Mouse (Mus musculus) lung, embryonic 14.5 days (tissue): Measurements from ENCODE around the gene Rabgap1l. TPM values are rescaled to one million over a fixed set of nuclear protein-coding genes. Genes with fewer than 3 reads are reported as not detected.

Source experiments
- ATAC-seq: fragments of 200-750 bp; cut with Nextera tagmentation; 2 replicates; pipeline ENCODE4 v1.8.0; 2017; ENCODE audit warnings: mild to moderate bottlenecking, moderate TSS enrichment, moderate library complexity; ENCODE audit not compliant: insufficient read depth
- DNase-seq: peaks from one replicate; pipeline ENCODE4 v3.0.0-alpha.2; 2015
- H3K27ac ChIP-seq: fragments of 300-500 bp; sonication (generic); 2 replicates; pipeline ENCODE4 v1.5.1; 2014; ENCODE audit warnings: low read depth, mild to moderate bottlenecking, moderate library complexity
- H3K27me3 ChIP-seq: fragments of 300-500 bp; sonication (generic); 2 replicates; pipeline ENCODE4 v1.6.1; 2014; ENCODE audit warnings: low read length, control low read depth; ENCODE audit not compliant: insufficient read depth
- H3K36me3 ChIP-seq: fragments of 300-500 bp; sonication (generic); 2 replicates; pipeline ENCODE4 v1.6.1; 2014; ENCODE audit warnings: control low read depth; ENCODE audit not compliant: insufficient read depth
- H3K4me1 ChIP-seq: fragments of 300-500 bp; sonication (generic); 2 replicates; pipeline ENCODE4 v1.6.1; 2014; ENCODE audit warnings: antibody characterized with exemption, control low read depth; ENCODE audit not compliant: insufficient read depth
- H3K4me2 ChIP-seq: fragments of 300-500 bp; sonication (generic); 2 replicates; pipeline ENCODE4 v1.6.1; 2014; ENCODE audit warnings: mild to moderate bottlenecking
- H3K4me3 ChIP-seq: fragments of 300-500 bp; sonication (generic); 2 replicates; pipeline ENCODE4 v1.5.1; 2014; ENCODE audit warnings: low read depth, low read length
- H3K9ac ChIP-seq: fragments of 300-500 bp; sonication (generic); 2 replicates; pipeline ENCODE4 v1.6.1; 2014
- H3K9me3 ChIP-seq: fragments of 300-500 bp; sonication (generic); 2 replicates; pipeline ENCODE4 v1.6.1; 2016; ENCODE audit warnings: low read depth, low read length, control low read depth
- CTCF ChIP-seq: IDR thresholded peaks from 2 replicates; pipeline ENCODE4 v1.5.1; 2016; ENCODE audit warnings: antibody characterized with exemption, low read depth
- WGBS: fragments of 180-500 bp; shearing (Covaris S2); extraction: QIAGEN DNeasy Blood & Tissue Kit; methylation state at CpG from one replicate; pipeline ENCODE4 v1.1.7; 2014; 5-methylcytosine and 5-hydroxymethylcytosine counted together
- polyA plus RNA-seq: library from polyadenylated mRNA; unstranded; fragments of >200 nt; fragmentation: Nextera tagmentation; extraction: Ambion mirVana; gene quantifications from 2 replicates; pipeline ENCODE4 v1.2.1, GENCODE M21; 2014

Gene Rabgap1l
- polyA plus RNA-seq, 1 experiment from 2014 or later, result 19.3 TPM

DNA sequence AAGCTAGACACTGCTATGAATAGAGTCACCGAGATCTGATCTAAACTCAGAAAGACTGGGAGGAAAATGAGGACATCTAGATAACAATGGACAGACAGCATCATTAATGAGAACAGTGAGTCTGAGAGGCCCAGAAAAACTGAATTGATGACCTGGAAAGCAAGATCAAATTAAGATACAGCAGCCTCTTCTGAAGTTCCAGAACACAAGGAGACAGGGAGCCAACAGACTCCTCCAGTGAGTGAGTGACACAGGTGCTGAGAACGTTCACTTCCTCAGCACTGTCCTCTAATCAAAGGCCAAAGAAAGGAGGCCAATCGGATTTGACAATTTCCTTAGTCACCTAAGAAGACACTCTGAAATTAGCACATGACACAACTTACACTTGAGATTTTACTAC, 307.3 kb downstream of the Rabgap1l start:
- H3K9me3 ChIP-seq, result no peaks in the 10 kb centered on the region
- TF ChIP-seq CTCF, result no peak
- no peak overlapping the region for H3K4me3 ChIP-seq
- no peak for DNase-seq
- no peaks in the 10 kb centered on the region for H3K36me3 ChIP-seq
- no peak for ATAC-seq
- H3K27ac ChIP-seq, result no peak overlapping the region
- H3K27me3 ChIP-seq, result no peaks in the 10 kb centered on the region
- H3K4me2 ChIP-seq, result no peak overlapping the region
- no peaks in the 10 kb centered on the region for H3K4me1 ChIP-seq
- 49% methylated on average over 3 of the region's 3 CpGs for WGBS
- no peak overlapping the region for H3K9ac ChIP-seq

DNA sequence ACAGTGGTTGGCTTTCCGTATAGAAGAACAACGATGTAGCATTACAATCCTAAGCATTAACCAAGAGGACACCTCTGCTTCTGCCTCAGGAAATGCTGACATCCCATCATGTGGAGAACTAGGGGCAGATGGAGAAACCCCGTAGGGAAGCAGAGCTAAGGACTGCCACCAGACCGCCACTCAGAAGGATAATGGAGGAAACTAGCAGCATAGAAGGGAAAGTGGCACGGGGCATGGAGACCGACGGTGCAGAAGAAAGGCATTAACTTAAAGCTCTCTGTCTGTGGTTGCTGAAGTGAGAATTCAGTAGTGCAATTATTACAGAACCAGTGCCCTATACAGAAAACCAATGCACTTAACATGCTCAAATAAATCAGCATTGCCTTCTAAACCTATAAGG, 308.0 kb downstream of the Rabgap1l start:
- H3K4me3 ChIP-seq, result no peak overlapping the region
- H3K4me2 ChIP-seq, result no peak overlapping the region
- 94% methylated on average over 7 of the region's 7 CpGs for WGBS
- H3K27ac ChIP-seq, result no peak overlapping the region
- H3K36me3 ChIP-seq, result no peaks in the 10 kb centered on the region
- H3K27me3 ChIP-seq, result no peaks in the 10 kb centered on the region
- H3K9me3 ChIP-seq, result no peaks in the 10 kb centered on the region
- ATAC-seq (no peak), DNase-seq (no peak)
- no peak overlapping the region for H3K9ac ChIP-seq
- TF ChIP-seq CTCF, result no peak
- no peaks in the 10 kb centered on the region for H3K4me1 ChIP-seq

DNA sequence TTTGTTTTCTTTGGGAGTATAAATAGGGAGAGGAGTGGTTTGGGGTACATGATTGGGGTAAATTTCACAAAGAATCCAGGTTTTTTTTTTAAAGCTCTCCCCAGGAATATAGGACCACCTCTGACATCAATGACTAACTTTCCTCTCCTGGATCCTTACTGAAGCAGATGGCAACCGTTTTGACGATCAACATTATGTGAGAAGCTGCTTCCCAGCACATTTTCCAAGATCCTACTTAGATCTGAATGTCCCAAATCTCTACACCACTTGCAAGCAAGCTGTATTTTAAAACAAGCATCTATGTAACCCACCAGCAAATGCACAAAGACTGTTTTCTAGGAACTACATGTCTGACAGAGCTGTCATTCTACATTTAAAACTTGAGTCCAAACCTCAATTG, 311.4 kb downstream of the Rabgap1l start:
- no peak overlapping the region for H3K4me2 ChIP-seq
- no peaks in the 10 kb centered on the region for H3K4me1 ChIP-seq
- H3K9ac ChIP-seq, result no peak overlapping the region
- no peak overlapping the region for H3K4me3 ChIP-seq
- no peak overlapping the region for H3K27ac ChIP-seq
- WGBS, result 75% methylated on average over 2 of the region's 2 CpGs
- no peaks in the 10 kb centered on the region for H3K27me3 ChIP-seq
- TF ChIP-seq CTCF, result no peak
- DNase-seq, result no peak
- ATAC-seq, result no peak
- H3K36me3 ChIP-seq, result no peaks in the 10 kb centered on the region
- H3K9me3 ChIP-seq, result no peaks in the 10 kb centered on the region

GRCm38 (mm10) chr1:160467443-160467842, 325.6 kb downstream of the Rabgap1l start:
- no peak overlapping the region for H3K27ac ChIP-seq
- TF ChIP-seq CTCF, result no peak
- no peaks in the 10 kb centered on the region for H3K4me1 ChIP-seq
- no peak for ATAC-seq
- H3K36me3 ChIP-seq, result no peaks in the 10 kb centered on the region
- no peak overlapping the region for H3K4me2 ChIP-seq
- no peaks in the 10 kb centered on the region for H3K9me3 ChIP-seq
- no peak overlapping the region for H3K4me3 ChIP-seq
- DNase-seq, result no peak
- no peaks in the 10 kb centered on the region for H3K27me3 ChIP-seq
- no peak overlapping the region for H3K9ac ChIP-seq

GRCm38 (mm10) chr1:160465186-160465585, 327.8 kb downstream of the Rabgap1l start:
- Histone ChIP-seq H3K4me3 (no peak overlapping the region), H3K4me1 (no peaks in the 10 kb centered on the region), H3K27ac (no peak overlapping the region), H3K36me3 (no peaks in the 10 kb centered on the region), H3K27me3 (no peaks in the 10 kb centered on the region), H3K9me3 (no peaks in the 10 kb centered on the region), H3K4me2 (no peak overlapping the region), H3K9ac (no peak overlapping the region)
- no peak for TF ChIP-seq CTCF
- DNase-seq (no peak), ATAC-seq (no peak)

DNA sequence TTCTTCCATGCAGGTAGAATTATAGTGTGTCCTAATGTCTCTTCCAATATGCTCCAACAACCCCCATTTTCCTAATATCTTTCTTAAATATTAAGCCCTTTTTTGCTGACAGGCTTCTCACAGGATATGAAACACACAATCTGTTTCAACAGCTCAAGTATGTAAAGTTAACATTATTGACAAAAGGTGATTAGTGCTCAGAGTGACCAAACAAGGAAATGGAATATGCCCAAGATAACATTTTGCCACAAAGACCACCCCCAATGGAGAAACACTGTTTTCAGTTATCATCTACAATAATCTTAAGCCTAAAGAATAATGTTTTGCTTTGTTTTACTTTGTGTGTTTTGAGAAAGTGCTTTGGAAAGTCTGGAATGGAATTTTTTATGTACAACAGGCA, 328.9 kb downstream of the Rabgap1l start:
- Histone ChIP-seq H3K36me3 (no peaks in the 10 kb centered on the region), H3K27me3 (no peaks in the 10 kb centered on the region), H3K4me1 (no peaks in the 10 kb centered on the region), H3K4me3 (no peak overlapping the region), H3K9me3 (no peaks in the 10 kb centered on the region), H3K4me2 (no peak overlapping the region), H3K27ac (no peak overlapping the region), H3K9ac (no peak overlapping the region)
- no peak for ATAC-seq
- no peak for TF ChIP-seq CTCF
- DNase-seq, result no peak

- no peak overlapping the region for H3K27ac ChIP-seq
- H3K27me3 ChIP-seq, result no peaks in the 10 kb centered on the region
- H3K4me1 ChIP-seq, result no peaks in the 10 kb centered on the region
- no peaks in the 10 kb centered on the region for H3K9me3 ChIP-seq
- DNase-seq (no peak), ATAC-seq (no peak)
- no peaks in the 10 kb centered on the region for H3K36me3 ChIP-seq
- H3K9ac ChIP-seq, result no peak overlapping the region
- TF ChIP-seq CTCF, result no peak
- no peak overlapping the region for H3K4me2 ChIP-seq
- WGBS, result 78% methylated on average over 1 of the region's 1 CpGs
- no peak overlapping the region for H3K4me3 ChIP-seq
Measured at GRCm38 (mm10) chr1:160460346-160460745, 332.7 kb downstream of the Rabgap1l start.

DNA sequence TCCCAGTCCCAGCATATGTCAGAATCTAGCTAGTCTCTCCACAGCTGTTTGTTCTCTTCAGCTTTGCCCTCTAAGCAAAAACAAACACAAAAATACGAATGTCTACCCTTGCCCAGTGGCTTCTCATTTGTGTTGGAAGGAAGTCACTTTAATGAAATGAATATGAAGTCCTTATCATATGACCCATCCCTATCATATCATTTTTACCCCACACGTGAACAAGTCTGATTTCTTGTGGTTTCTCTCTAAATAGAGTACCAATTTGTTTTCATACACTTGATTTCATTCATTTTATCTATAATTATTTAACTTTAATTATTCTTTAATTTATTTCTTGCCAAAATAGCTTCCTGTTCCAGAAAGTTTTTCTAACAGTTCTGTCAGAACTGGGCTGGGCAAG, 341.3 kb downstream of the Rabgap1l start:
- H3K4me2 ChIP-seq, result no peak overlapping the region
- H3K36me3 ChIP-seq, result no peaks in the 10 kb centered on the region
- no peaks in the 10 kb centered on the region for H3K27me3 ChIP-seq
- H3K27ac ChIP-seq, result no peak overlapping the region
- no peak overlapping the region for H3K9ac ChIP-seq
- no peak for TF ChIP-seq CTCF
- WGBS, result 44% methylated on average over 2 of the region's 2 CpGs
- no peak overlapping the region for H3K4me3 ChIP-seq
- no peak for DNase-seq
- no peaks in the 10 kb centered on the region for H3K9me3 ChIP-seq
- ATAC-seq, result no peak
- no peaks in the 10 kb centered on the region for H3K4me1 ChIP-seq
